Mouse (Mus musculus) erythroblast, embryonic 14.5 days (primary cell): ENCODE results near the gene Mtus2. TPM values are rescaled to one million over a fixed set of nuclear protein-coding genes. Genes with fewer than 3 reads are reported as not detected.

Source experiments
- H3K27me3 ChIP-seq: 2 replicates; pipeline ENCODE4 v1.6.1; 2012; ENCODE audit warnings: inconsistent platforms; ENCODE audit not compliant: control insufficient read depth
- H3K36me3 ChIP-seq: 2 replicates; pipeline ENCODE4 v1.6.1; 2012; ENCODE audit warnings: mild to moderate bottlenecking, inconsistent platforms; ENCODE audit not compliant: control insufficient read depth
- H3K4me1 ChIP-seq: 2 replicates; pipeline ENCODE4 v1.6.1; 2012; ENCODE audit warnings: inconsistent platforms; ENCODE audit not compliant: control insufficient read depth
- H3K4me3 ChIP-seq: replicated peaks from 2 replicates; pipeline ENCODE3; 2012; ENCODE audit warnings: moderate library complexity, mild to moderate bottlenecking, inconsistent platforms
- H3K9me3 ChIP-seq: 2 replicates; pipeline ENCODE4 v1.6.1; 2012; ENCODE audit warnings: low read length, inconsistent platforms, mixed read lengths; ENCODE audit not compliant: control insufficient read depth
- GATA1 ChIP-seq: IDR thresholded peaks from 2 replicates; pipeline ENCODE4 v1.6.1; 2012; ENCODE audit warnings: low read length, inconsistent platforms, mixed read lengths
- TAL1 ChIP-seq: IDR thresholded peaks from 3 replicates; pipeline ENCODE4 v1.6.1; 2012; ENCODE audit warnings: low read length, inconsistent platforms, mixed read lengths
- polyA plus RNA-seq: library from polyadenylated mRNA; stranded (reverse); fragments of >175 nt; gene quantifications from 2 replicates; pipeline ENCODE4 v1.2.3, GENCODE M21; 2012

The Mtus2 gene
- polyA plus RNA-seq, 1 experiment = not detected

- no peaks in the 10 kb centered on the region for H3K4me1 ChIP-seq
- H3K27me3 ChIP-seq = no peaks in the 10 kb centered on the region
- H3K36me3 ChIP-seq = no peaks in the 10 kb centered on the region
- H3K9me3 ChIP-seq = peaks cover 22% of the 10 kb centered on the region
- H3K4me3 ChIP-seq = no peak overlapping the region
- no peak for TF ChIP-seq GATA1
- TF ChIP-seq TAL1 = no peak
Observed at GRCm38 (mm10) chr5:148124354-148124753, 167.2 kb downstream of the Mtus2 start.

- Histone ChIP-seq H3K36me3 (no peaks in the 10 kb centered on the region), H3K27me3 (no peaks in the 10 kb centered on the region), H3K4me3 (no peak overlapping the region), H3K9me3 (peaks cover 59% of the 10 kb centered on the region), H3K4me1 (no peaks in the 10 kb centered on the region)
- TF ChIP-seq GATA1 (no peak), TAL1 (no peak)
Observed at GRCm38 (mm10) chr5:148130691-148131457, 173.8 kb downstream of the Mtus2 start.

GRCm38 (mm10) chr5:148131458-148132131, 174.5 kb downstream of the Mtus2 start:
- H3K9me3 ChIP-seq = peaks cover 57% of the 10 kb centered on the region
- H3K36me3 ChIP-seq = no peaks in the 10 kb centered on the region
- no peak overlapping the region for H3K4me3 ChIP-seq
- no peaks in the 10 kb centered on the region for H3K27me3 ChIP-seq
- no peaks in the 10 kb centered on the region for H3K4me1 ChIP-seq
- TF ChIP-seq TAL1 = no peak
- TF ChIP-seq GATA1 = no peak

GRCm38 (mm10) chr5:148133448-148134060, 176.4 kb downstream of the Mtus2 start:
- Histone ChIP-seq H3K4me3 (no peak overlapping the region), H3K36me3 (no peaks in the 10 kb centered on the region), H3K9me3 (peaks cover 59% of the 10 kb centered on the region), H3K4me1 (no peaks in the 10 kb centered on the region), H3K27me3 (no peaks in the 10 kb centered on the region)
- no peak for TF ChIP-seq GATA1
- no peak for TF ChIP-seq TAL1

GRCm38 (mm10) chr5:148141662-148142061, 184.5 kb downstream of the Mtus2 start:
- no peak overlapping the region for H3K4me3 ChIP-seq
- H3K4me1 ChIP-seq = no peaks in the 10 kb centered on the region
- peaks cover 43% of the 10 kb centered on the region for H3K9me3 ChIP-seq
- no peaks in the 10 kb centered on the region for H3K27me3 ChIP-seq
- no peaks in the 10 kb centered on the region for H3K36me3 ChIP-seq
- no peak for TF ChIP-seq TAL1
- no peak for TF ChIP-seq GATA1

- H3K4me3 ChIP-seq = no peak overlapping the region
- H3K9me3 ChIP-seq = peaks cover 57% of the 10 kb centered on the region
- no peaks in the 10 kb centered on the region for H3K4me1 ChIP-seq
- TF ChIP-seq GATA1 = no peak
- no peak for TF ChIP-seq TAL1
- H3K36me3 ChIP-seq = no peaks in the 10 kb centered on the region
- no peaks in the 10 kb centered on the region for H3K27me3 ChIP-seq
Observed at GRCm38 (mm10) chr5:148146200-148146823, 189.2 kb downstream of the Mtus2 start.

GRCm38 (mm10) chr5:148151894-148152599, 194.9 kb downstream of the Mtus2 start:
- Histone ChIP-seq H3K27me3 (no peaks in the 10 kb centered on the region), H3K36me3 (no peaks in the 10 kb centered on the region), H3K4me1 (no peaks in the 10 kb centered on the region), H3K9me3 (peaks cover 51% of the 10 kb centered on the region), H3K4me3 (no peak overlapping the region)
- TF ChIP-seq GATA1 = no peak
- TF ChIP-seq TAL1 = no peak

- no peak for TF ChIP-seq TAL1
- TF ChIP-seq GATA1 = no peak
- no peaks in the 10 kb centered on the region for H3K27me3 ChIP-seq
- H3K9me3 ChIP-seq = peaks cover 46% of the 10 kb centered on the region
- no peaks in the 10 kb centered on the region for H3K36me3 ChIP-seq
- no peak overlapping the region for H3K4me3 ChIP-seq
- no peaks in the 10 kb centered on the region for H3K4me1 ChIP-seq
Observed at GRCm38 (mm10) chr5:148152600-148153402, 195.7 kb downstream of the Mtus2 start.
